Mouse (Mus musculus): ENCODE data around the gene Ugcg.
"Not testable (repeated sequence)": the region's sequence is repeated elsewhere in the genome, so short reads cannot be mapped to it uniquely, and the experiment has no call there.

Ugcg gene

DNA sequence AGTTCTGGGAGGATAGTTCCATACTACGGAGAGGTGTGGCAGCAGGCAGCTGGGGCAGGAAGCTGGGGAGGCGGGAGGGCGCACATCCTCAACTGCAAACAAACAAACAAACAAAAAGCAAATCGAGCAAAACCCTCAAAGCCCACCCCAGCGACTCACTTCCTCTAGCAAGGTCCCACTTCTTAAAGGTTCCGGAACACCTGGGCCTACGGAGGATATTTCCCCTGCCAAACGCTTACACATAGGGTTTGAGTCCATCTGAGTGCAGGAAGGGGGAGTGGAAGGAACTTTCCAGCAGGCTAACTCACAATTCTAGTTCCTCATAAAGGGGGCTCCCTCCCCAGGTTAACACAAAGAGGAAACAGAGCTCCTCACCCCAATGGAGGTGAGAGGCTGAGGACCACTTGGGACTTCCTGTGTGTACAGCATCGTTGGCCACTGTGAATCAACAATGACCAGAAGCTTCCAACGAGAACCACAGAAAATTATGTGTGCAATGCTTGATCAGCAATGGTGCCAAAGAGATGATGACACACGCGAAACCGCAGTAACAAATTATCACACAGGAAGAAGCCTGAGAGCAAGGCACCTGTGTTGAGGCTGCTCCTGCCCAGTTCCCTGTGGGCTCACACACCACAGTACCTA is 71.9 kb downstream of the Ugcg start:
- no peak for DNase-seq

DNA sequence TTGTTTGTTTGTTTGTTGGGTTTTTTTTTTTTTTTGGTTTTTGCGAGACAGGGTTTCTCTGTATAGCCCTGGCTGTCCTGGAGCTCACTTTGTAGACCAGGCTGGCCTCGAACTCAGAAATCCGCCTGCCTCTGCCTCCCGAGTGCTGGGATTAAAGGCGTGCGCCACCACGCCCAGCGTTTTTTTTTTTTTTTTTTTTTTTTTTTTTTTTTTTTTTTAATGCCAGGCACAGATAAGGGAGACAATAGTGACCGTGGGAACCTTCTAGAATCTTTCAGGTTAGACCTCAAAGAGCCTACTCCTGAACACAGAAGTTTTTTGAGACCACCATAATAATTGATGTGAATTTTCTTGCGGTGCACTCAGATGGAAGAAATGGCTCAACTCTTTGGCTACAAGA is 72.5 kb downstream of the Ugcg start:
- not testable (repeated sequence) for DNase-seq

DNA sequence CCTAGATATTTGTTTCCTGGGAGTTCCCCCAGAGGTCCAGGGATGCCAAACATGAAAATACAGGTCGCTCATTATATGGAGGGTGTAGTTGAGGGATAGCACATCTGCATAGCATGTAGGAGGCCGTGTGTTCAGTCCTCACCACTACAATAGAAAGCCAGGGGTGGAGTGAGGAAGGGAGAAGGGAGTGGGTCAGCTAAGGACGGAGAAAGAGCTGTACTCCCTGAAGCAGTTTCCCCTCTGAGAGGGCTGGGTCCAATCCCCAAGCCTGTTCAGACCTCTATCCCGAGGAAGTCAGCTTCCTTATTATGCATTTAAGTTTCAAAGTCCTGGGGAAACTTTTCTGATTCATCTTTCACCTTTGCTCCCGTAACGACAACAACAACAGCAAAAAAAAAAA is 73.1 kb downstream of the Ugcg start:
- no peak for DNase-seq

DNA sequence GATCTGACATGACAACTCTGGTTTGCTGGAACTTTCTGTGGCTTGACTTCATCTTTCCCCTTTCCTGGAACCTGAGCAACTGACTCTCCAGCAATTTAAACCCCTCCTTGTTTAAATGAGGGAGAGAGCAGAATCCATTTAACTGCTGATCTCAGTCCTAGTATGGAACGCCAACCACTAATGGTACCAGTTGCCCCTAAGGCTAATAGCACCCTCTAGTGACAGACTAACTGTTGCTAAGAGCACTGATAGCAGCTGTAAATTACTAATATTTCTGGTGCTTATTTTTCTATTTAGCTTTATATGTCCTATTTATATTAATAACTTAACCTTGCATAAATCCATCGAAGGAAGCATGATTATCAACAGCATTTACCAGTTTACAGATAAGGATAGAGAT is 74.4 kb downstream of the Ugcg start:
- no peak for DNase-seq

DNA sequence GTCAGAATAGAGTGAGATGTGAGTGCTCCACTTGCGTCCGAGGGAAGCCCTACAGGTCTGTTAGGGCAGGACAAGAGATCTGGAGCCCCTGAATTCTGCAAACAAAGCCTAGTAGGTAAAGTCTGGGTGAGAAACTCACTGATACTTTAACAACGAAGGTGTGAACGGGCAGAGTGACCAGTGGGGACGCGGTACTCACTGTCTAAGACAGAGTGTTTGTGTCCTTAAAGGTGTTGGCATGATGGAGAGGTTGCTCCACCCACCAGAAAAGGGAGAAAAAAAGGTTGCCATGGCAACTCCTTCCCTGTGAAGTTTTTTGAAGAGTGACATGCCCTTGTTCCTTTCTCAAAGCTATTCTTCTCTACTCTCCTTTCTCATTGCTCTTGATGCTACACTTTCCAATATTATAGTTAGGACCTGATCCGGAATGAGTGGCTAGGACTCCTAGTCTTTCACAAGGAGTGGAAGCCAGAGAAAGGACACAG is 75.6 kb downstream of the Ugcg start:
- no peak for DNase-seq

DNA sequence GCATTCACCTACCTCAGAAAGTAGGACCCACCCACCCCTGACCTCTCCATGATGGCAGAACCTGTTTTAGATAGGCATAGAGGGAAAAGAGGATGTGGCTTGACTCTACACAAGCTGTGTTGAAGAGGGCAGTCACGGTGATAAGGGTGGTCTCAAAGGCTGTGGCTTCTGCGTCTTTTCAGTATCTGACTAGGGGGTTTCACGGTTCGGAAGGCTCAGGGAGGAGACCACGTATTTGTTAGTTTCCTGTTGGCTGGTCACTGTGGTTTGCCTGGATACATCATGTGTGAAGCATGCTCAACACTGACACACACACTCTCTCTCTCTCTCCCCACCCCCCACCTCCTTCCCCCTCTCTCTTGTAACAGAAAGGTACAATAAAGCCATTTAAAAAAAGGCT is 76.1 kb downstream of the Ugcg start:
- DNase-seq, result no peak

DNA sequence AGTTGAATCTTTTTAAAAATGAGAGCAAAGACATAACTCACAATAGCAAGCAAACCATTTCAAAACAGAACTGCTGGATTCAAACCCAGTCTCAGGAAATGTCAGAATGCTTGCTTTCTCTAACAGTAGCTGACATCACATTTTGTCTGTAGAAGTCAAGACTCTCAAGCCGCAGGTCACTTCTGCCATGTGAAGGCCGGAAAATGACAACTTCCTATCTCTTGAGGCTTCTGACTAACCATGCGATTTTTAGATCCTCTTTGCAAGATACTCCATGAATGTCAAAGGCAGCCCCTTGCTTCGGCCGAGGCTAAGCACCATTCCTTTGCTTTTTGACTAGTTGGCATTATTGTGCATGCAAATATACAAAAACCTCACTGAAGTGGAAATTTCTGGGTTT is 76.6 kb downstream of the Ugcg start:
- no peak for DNase-seq
